Mouse (Mus musculus): ENCODE results near the gene Slu7.

Slu7 gene

DNA sequence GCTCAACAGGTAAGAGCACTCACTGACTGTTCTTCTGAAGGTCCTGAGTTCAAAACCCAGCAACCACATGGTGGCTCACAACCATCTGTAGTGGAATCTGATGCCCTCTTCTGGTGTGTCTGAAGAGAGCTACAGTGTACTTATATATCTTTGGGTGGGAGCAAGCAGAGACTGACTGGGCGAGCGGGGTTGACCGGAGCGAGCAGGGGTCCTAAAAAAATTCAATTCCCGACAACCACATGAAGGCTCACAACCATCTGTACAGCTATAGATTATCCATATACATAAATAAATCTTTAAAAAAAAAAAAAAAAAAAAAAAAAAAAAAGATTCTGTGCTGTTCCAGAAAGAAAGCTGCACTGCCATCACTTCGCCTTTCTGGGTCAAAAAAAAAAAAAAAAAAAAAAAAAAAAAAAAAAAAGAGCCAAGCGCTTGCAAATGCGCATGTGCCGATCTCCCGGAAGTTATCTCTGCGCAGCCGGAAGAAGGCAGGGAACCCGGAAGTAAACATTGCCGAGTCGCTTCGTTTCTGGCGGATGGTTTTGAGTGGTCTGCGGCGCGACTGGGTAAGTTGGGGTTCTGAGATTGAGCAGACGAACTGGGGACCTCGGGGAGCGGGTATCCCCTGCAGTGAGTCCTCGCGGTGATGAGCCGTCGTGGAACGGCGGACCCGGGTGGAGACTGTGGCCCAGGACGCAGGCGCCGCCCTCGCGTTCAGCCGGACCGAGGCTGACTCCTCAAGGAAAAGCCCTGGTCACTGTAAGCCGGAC is at the start of gene Slu7:
Gene Slu7, plus strand, starts transcription at position 491 of the 770 bp plus-strand sequence.
- peak; percentile 77 for DNase-seq (ENCODE audit: inconsistent ontology term)

GRCm38 (mm10) chr11:43385055-43385649 is 48.4 kb upstream of the Slu7 start:
- DNase-seq (ENCODE audit: inconsistent ontology term): peak; percentile 81

DNA sequence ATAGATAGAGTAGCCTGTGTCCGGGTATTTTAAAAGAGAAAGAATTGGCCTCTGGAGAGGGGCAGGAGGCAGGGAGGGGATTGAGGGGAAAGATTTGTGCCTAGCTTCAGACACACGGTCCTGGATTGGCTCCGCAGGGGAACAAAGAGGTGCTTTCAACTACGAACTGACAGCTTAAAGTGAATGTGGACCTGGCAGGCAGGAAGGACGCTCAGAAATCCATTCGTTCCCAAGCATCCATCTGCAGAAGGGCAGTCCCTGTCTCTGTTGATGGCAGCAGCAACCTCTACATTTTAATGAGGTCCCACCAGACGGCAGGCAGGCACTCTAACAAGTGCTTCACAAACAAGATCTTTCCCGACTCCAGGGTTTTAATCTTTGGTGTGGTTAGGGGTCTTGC is 47.8 kb upstream of the Slu7 start:
- DNase-seq (ENCODE audit: inconsistent ontology term): peak; percentile 74

DNA sequence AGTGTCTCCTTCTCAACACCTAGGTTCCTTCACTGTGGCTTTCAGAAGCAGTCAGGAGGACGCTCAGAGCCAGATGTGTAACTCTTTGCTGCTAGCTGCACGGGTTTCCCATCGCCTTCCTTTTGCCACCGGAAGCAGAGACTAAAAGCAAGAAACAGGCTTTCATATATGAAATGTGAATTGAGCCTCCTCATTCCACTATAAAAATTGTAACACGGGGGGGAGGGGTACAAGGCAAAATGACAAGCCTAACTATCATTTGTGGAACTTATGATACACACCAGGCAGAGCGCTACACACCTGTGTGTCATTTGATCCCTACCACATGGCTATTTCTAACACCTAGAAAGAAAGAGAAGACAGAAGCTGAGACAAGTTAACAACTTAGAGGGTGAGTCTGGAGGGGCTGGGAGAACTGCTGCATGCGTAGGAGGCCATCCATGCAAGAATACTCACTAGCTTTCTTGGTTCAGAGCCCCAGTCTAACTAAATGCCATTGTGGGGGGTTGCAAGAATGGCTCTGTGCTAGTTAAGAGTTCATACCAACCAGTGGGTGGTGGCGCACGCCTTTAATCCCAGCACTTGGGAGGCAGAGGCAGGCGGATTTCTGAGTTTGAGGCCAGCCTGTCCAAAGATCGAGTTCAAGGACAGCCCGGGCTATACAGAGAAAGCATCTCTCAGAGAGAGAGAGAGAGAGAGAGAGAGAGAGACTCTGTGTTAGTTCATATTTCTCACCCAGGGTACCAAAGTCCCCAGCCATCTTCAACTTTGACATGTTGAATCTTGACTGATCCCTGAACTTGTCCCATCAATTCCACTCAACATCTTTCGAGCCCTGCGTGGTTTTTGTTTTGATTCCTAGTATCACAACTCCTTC is 46.3 kb upstream of the Slu7 start:
- no peak for DNase-seq (ENCODE audit: inconsistent ontology term)

DNA sequence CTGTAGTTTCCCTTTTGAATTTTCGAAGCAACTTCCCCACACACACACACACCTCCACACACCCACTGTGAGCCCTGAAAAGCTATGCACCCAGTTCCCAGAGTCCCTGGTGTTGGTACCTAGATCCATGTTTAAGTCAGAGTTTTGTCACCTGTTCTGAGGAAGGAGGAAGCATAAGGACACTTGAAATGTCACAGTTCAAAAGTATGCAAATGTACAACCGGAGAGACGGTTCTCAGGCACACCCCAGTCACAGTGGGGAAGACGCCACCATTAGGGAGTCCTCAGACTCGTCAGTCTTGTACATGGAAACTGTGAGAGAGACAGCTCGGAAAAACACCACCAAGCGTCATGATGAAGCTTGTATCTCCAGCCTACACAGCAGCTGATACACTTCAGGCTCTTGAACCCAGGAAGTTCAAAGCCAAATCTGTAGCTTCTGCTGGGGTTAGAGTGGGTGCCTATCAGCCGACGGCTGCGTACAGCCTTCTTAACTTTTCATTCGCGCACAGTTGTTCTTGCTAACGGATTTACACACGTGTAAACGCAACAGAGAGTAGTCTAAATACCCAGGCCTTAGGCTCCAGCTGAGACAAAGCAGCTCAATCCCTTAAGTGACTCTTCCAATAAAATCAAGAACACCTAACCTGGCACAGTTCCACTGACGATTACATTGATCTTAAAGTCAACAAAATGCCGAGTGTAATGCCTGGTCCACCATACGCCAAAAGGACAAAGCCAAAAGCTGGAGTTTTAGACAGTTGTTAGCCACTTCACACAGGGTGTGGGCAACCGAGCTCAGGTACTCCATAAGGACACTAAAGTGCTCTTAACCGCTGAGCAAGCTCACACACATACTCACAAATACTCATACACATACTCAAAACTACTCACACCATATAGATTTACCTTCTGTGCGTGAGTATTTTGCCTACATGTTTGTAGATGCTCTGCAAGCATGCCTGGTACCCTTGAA is 45.1 kb upstream of the Slu7 start:
- no peak for DNase-seq (ENCODE audit: inconsistent ontology term)

- DNase-seq (ENCODE audit: inconsistent ontology term): no peak
Measured at GRCm38 (mm10) chr11:43389118-43389517, 44.4 kb upstream of the Slu7 start.

DNA sequence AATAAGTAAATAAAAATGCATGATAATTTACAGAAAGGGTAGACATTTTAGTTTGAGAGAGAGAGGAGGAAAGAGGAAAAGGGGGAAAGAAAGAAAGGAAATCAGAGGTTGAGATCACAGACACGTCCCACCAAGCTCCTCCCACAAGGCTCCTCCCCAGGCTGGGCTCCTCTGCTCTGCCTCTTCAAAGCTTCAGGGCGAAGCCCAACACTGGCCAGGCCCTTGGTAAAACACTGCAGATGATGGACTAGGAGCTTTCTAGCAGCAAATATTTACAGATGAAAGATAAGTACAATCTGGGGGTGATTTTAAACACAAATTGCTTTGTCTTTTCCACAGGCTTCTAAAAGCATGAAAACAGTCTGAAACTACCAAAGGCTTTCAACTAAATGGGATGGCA is 40.8 kb upstream of the Slu7 start:
- no peak for DNase-seq (ENCODE audit: inconsistent ontology term)

DNA sequence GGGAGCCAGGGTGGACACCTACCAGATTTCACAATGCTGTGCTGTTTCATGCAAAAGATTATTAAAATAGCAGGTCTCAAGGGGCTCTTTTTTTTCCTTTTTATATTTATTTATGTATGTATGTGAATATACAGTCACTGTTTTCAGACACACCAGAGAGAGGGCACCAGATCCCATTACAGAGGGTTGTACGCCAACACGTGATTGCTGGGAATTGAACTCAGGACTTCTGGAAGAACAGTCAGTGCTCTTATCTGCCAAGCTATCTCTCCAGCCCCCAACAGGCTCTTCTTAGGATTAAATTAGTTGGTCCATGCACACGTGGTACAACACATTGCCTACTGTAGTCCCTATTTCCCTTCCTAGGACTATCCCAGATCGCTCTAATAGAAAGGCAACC is 40.2 kb upstream of the Slu7 start:
- no peak for DNase-seq (ENCODE audit: inconsistent ontology term)

DNA sequence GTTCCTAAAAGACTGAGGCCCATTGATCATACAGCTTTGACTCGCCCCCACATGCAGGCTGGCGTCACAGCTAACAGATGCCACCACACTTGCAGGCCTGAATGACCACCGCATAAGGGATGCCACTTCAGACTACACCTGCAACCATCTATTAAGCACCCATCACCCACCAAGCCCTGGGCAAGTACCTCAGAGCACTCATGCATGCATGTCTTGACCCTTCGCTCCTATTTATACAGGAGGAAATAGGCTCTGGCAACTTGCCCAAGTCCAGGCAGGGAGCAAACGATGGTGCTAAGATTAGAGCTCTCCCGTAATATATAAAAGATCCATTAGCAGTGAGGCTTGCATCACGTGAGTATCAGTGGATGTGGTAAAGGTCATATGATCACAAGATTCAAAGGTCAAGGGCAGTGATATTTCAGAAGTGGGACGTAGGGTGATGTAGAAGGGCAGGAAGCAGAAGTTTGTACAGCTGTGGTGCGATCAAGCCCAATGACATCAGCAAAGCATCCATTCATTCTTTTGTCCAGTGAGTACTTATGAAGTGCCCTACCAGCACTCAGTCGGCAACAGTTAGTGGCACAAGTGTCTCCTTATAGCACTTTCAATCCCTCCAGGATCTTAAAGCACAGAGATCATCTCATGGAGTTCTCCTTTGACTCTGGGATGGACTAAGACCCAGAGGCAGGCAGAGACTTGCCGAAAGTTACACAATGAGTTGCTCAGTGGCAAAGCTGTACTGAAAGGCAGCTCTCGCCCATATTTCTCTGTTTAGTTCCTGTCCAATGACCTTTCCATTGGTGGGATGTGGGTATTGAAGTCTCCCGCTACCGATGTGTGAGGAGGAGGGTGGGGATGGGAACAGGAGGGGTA is 38.2 kb upstream of the Slu7 start:
- no peak for DNase-seq (ENCODE audit: inconsistent ontology term)

GRCm38 (mm10) chr11:43396246-43396645 is 37.3 kb upstream of the Slu7 start:
- DNase-seq (ENCODE audit: inconsistent ontology term): no peak

- DNase-seq (ENCODE audit: inconsistent ontology term): no peak
Measured at GRCm38 (mm10) chr11:43396672-43397071, 36.9 kb upstream of the Slu7 start.

- no peak for DNase-seq (ENCODE audit: inconsistent ontology term)
Measured at GRCm38 (mm10) chr11:43399297-43399696, 34.2 kb upstream of the Slu7 start.

GRCm38 (mm10) chr11:43400131-43400530 is 33.4 kb upstream of the Slu7 start:
- DNase-seq (ENCODE audit: inconsistent ontology term): no peak

- no peak for DNase-seq (ENCODE audit: inconsistent ontology term)
Measured at GRCm38 (mm10) chr11:43404150-43404807, 29.3 kb upstream of the Slu7 start.

DNA sequence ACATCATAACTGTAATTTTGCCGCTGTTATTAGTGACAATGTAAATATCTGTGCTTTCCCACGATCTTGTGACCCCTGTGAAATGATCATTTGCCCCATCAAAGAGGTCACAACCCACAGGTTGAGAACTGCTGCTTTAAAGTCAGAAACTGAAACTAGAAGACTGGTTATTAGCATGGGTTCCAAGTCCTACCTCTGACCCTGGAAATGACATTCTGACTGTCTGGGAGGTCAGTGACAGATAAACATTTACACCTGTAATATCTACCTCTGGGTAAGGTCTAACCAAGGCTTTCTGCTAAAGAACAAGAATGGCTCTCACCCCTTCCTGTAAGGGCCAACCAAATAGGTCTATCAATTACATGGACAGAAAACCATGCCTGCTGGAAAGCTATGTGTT is 24.7 kb upstream of the Slu7 start:
- no peak for DNase-seq (ENCODE audit: inconsistent ontology term)

GRCm38 (mm10) chr11:43410291-43410690 is 23.3 kb upstream of the Slu7 start:
- DNase-seq (ENCODE audit: inconsistent ontology term): no peak

GRCm38 (mm10) chr11:43411413-43411812 is 22.1 kb upstream of the Slu7 start:
- peak; percentile 39 for DNase-seq (ENCODE audit: inconsistent ontology term)

DNA sequence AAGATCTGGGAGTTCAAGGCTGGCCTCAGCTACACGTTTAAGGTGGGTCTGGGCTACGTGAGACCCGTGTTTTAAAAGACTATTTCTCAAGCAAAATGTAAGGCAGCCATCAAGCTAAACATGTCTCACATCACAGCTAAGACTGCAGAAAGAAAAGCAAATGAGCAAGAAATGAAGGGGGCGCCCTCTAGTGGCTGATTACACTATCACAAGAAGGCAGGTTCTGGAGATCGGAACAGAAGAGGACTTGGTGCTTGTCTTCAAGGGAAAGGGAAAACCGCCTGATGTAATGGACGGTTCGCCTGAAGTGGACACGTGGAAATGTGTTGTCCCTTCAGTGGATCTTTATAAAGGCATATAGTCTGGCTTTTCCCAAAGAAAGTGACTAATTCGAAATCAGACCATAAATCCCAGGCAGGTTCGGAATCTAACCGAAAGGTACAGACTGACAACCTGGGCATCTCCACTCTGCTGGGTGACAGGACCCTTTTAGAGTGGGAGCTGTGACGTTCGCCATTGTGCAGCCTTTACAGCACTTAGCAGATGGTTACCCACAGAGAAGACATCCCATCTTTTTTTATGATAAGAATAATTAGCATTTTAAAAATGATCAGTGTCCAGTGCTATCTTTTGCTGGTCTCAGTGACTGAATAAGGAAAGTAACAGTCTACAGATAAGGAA is 20.6 kb upstream of the Slu7 start:
- DNase-seq (ENCODE audit: inconsistent ontology term): peak; percentile 43

- DNase-seq (ENCODE audit: inconsistent ontology term): no peak
Measured at GRCm38 (mm10) chr11:43417201-43417600, 16.3 kb upstream of the Slu7 start.
